Mouse (Mus musculus): ENCODE data around the gene Myh7. TPM values are rescaled to one million over a fixed set of nuclear protein-coding genes. Genes with fewer than 3 reads are reported as not detected.
"Not testable (repeated sequence)": the region's sequence is repeated elsewhere in the genome, so short reads cannot be mapped to it uniquely, and the experiment has no call there.

The Myh7 gene
- polyA plus RNA-seq, 1 experiment: 12.0 TPM

DNA sequence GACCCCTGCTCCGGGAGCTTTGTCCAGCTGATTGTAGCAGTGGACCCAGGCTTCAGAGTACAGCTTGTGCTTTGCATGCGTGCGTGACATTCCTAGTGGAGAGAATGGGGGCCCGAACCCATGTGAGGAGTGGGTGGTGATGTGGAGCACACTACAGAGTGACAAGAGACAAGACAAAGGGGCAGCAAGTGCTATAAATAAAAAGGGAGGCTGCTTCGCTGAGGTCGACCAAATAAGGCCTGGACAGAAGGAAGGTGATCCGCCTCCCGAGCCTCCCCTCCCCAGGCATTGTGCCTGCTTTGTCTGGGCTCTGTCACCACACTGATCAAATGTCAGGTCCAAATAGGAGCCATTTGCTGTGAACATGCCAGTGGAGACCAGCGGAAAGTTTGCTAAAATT is 2.4 kb upstream of the Myh7 start:
- Histone ChIP-seq H3K4me3 (ENCODE audit: insufficient read depth, low read depth, low read length) (no peak overlapping the region), H3K4me1 (ENCODE audit: control insufficient read depth, insufficient read depth, insufficient read length, low read length) (no peaks in the 10 kb centered on the region), H3K27ac (replicated peaks; ENCODE audit: low read depth, low read length) (no peak overlapping the region)

GRCm38 (mm10) chr14:54995457-54996138 is 1.2 kb upstream of the Myh7 start:
- H3K4me1 ChIP-seq (ENCODE audit: control insufficient read depth, insufficient read depth, insufficient read length, low read length): no peaks in the 10 kb centered on the region
- H3K27ac ChIP-seq (replicated peaks; ENCODE audit: low read depth, low read length): no peak overlapping the region
- H3K4me3 ChIP-seq (ENCODE audit: insufficient read depth, low read depth, low read length): no peak overlapping the region

- Histone ChIP-seq H3K27ac (replicated peaks; ENCODE audit: low read depth, low read length) (no peak overlapping the region), H3K4me1 (ENCODE audit: control insufficient read depth, insufficient read depth, insufficient read length, low read length) (no peaks in the 10 kb centered on the region), H3K4me3 (ENCODE audit: insufficient read depth, low read depth, low read length) (no peak overlapping the region)
Measured at GRCm38 (mm10) chr14:54994869-54995186, 402 bp upstream of the Myh7 start.

GRCm38 (mm10) chr14:54993636-54994035 is 790 bp downstream of the Myh7 start:
- no peak overlapping the region for H3K4me3 ChIP-seq (ENCODE audit: insufficient read depth, low read depth, low read length)
- H3K27ac ChIP-seq (replicated peaks; ENCODE audit: low read depth, low read length): no peak overlapping the region
- H3K4me1 ChIP-seq (ENCODE audit: control insufficient read depth, insufficient read depth, insufficient read length, low read length): no peaks in the 10 kb centered on the region

GRCm38 (mm10) chr14:54992196-54992595 is 2.2 kb downstream of the Myh7 start:
- Histone ChIP-seq H3K4me3 (ENCODE audit: insufficient read depth, low read depth, low read length) (no peak overlapping the region), H3K27ac (replicated peaks; ENCODE audit: low read depth, low read length) (no peak overlapping the region), H3K4me1 (ENCODE audit: control insufficient read depth, insufficient read depth, insufficient read length, low read length) (no peaks in the 10 kb centered on the region)

DNA sequence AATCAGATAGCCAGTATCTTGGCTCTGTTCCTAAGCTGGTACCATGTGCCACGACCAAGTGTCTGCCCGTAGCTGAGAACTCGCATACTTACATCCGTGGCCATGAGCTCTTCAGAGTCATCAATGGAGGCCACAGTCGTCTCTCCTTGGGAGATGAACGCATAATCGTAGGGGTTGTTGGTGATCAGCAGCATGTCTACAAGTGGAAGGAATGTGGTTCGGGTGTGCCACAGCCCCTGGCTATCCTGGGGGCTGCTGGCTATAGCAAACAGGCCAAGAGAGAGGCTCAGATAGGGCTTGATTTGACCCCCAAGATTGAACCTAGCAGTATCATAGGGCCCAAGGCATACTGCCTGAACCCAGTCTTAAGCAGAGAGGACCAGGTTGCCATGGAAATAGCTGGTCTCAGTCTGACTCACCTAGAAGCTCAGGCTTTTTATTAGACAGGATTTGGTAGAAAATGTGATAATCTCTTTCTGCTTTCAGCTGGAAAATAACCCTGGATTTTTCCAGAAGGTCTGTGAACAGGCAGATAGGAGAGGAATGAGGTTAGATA is 4.5 kb downstream of the Myh7 start:
- Histone ChIP-seq H3K4me1 (ENCODE audit: control insufficient read depth, insufficient read depth, insufficient read length, low read length) (no peaks in the 10 kb centered on the region), H3K27ac (replicated peaks; ENCODE audit: low read depth, low read length) (no peak overlapping the region), H3K4me3 (ENCODE audit: insufficient read depth, low read depth, low read length) (no peak overlapping the region)

DNA sequence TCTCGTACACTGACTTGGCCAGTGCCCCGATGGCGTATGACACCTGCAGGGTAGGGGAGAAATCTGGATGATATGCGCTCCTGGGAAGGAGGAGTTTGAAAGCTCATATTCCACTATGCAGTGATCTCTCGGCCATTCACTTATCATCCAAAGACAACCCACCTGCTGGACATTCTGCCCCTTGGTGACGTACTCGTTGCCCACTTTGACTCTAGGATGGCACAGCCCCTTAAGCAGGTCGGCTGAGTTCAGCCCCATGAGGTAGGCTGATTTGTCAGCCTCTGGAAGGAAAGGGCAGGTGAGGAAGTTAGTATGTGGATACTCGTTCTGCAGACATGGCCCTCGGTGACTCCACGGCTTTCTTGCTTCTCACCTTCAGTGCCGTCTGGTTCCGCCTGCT is 5.5 kb downstream of the Myh7 start:
- Histone ChIP-seq H3K27ac (replicated peaks; ENCODE audit: low read depth, low read length) (no peak overlapping the region), H3K4me1 (ENCODE audit: control insufficient read depth, insufficient read depth, insufficient read length, low read length) (no peaks in the 10 kb centered on the region), H3K4me3 (ENCODE audit: insufficient read depth, low read depth, low read length) (no peak overlapping the region)

- not testable (repeated sequence) for H3K4me1 ChIP-seq (ENCODE audit: control insufficient read depth, insufficient read depth, insufficient read length, low read length); H3K27ac ChIP-seq (replicated peaks; ENCODE audit: low read depth, low read length); H3K4me3 ChIP-seq (ENCODE audit: insufficient read depth, low read depth, low read length)
Measured at GRCm38 (mm10) chr14:54988350-54988874, 6.0 kb downstream of the Myh7 start.

- Histone ChIP-seq H3K4me3 (ENCODE audit: insufficient read depth, low read depth, low read length) (no peak overlapping the region), H3K4me1 (ENCODE audit: control insufficient read depth, insufficient read depth, insufficient read length, low read length) (no peaks in the 10 kb centered on the region), H3K27ac (replicated peaks; ENCODE audit: low read depth, low read length) (no peak overlapping the region)
Measured at GRCm38 (mm10) chr14:54981934-54982333, 12.5 kb downstream of the Myh7 start.

- H3K4me3 ChIP-seq (ENCODE audit: insufficient read depth, low read depth, low read length): no peak overlapping the region
- H3K27ac ChIP-seq (replicated peaks; ENCODE audit: low read depth, low read length): no peak overlapping the region
- H3K4me1 ChIP-seq (ENCODE audit: control insufficient read depth, insufficient read depth, insufficient read length, low read length): no peaks in the 10 kb centered on the region
Measured at GRCm38 (mm10) chr14:54978664-54979063, 15.8 kb downstream of the Myh7 start.

- no peak within 1 kb of the TSS for H3K4me3 ChIP-seq (ENCODE audit: insufficient read depth, low read depth, low read length)
- H3K4me1 ChIP-seq (ENCODE audit: control insufficient read depth, insufficient read depth, insufficient read length, low read length): no peaks in the 10 kb centered on the region
- no peak within 1 kb of the TSS for H3K27ac ChIP-seq (replicated peaks; ENCODE audit: low read depth, low read length)
Measured at GRCm38 (mm10) chr14:54976633-54977032, 17.8 kb downstream of the Myh7 start, which contains the start of gene Gm17428. Gene Gm17428 (plus strand): TSS chr14:54976933.

DNA sequence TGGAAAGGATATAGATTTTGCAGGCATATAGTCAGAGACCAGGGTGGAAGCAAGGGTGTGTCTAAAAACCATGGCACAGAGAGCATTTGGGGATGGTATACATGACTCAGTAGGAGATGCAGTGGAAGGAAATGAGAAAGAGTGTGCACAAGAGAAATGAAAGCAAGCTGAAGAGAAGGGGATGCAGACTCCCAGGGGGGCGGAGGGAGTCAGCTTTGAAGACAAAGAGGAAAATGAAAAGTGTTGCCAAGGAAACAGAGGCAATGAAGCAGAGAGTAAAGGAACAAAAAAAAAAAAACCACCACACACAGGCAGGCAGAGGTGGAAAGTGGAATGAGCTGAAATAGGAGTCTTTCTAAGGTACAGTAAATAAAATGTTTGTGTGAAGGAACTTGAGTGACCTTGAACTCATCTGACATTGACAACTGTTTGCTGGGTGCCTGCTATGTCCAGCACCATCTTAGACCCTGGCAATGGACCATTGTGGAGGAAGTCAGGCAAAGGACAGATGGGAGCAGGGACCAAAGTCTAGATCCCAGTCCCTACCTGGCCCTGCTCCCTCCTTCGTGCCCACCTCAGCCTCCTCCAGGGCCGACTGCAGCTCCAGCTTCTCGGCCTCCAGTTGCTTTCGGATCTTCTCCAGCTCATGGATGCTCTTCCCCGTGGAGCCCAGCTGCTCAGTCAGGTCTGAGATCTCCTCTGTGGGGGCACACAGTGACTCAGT is 20.2 kb downstream of the Myh7 start:
- H3K4me3 ChIP-seq (ENCODE audit: insufficient read depth, low read depth, low read length): no peak overlapping the region
- no peaks in the 10 kb centered on the region for H3K4me1 ChIP-seq (ENCODE audit: control insufficient read depth, insufficient read depth, insufficient read length, low read length)
- no peak overlapping the region for H3K27ac ChIP-seq (replicated peaks; ENCODE audit: low read depth, low read length)

GRCm38 (mm10) chr14:54972786-54973185 is 21.6 kb downstream of the Myh7 start:
- not testable (repeated sequence) for H3K4me3 ChIP-seq (ENCODE audit: insufficient read depth, low read depth, low read length); H3K27ac ChIP-seq (replicated peaks; ENCODE audit: low read depth, low read length); H3K4me1 ChIP-seq (ENCODE audit: control insufficient read depth, insufficient read depth, insufficient read length, low read length)

- no peak overlapping the region for H3K27ac ChIP-seq (replicated peaks; ENCODE audit: low read depth, low read length)
Measured at GRCm38 (mm10) chr14:54968344-54968743, 26.1 kb downstream of the Myh7 start.

DNA sequence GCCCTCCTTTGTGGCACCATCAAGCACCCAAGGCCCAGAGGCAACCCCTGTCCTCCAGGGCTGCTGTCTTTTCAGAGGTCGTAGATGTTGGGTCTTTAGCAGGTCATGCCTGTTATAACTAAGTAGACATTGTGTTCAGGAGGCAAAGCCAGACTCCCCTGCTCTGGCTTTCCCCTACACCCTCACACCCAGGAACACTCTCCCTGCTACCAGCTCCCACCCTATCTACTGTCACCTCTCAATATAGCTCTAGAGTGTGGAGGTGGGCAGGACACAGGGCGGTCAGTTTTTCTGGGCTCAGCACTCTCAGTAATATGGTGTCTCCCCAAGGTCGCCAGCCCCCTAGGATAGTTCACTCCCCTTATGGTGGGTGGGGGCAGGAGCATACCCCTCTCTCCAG is 26.6 kb downstream of the Myh7 start:
- no peaks in the 10 kb centered on the region for H3K4me1 ChIP-seq (ENCODE audit: control insufficient read depth, insufficient read depth, insufficient read length, low read length)
- H3K27ac ChIP-seq (replicated peaks; ENCODE audit: low read depth, low read length): no peak overlapping the region
- H3K4me3 ChIP-seq (ENCODE audit: insufficient read depth, low read depth, low read length): no peak overlapping the region

More at GRCm38 (mm10) chr14:54968344-54968743, 26.1 kb downstream of the Myh7 start:
- no peak overlapping the region for H3K4me3 ChIP-seq (ENCODE audit: insufficient read depth, low read depth, low read length)
- H3K4me1 ChIP-seq (ENCODE audit: control insufficient read depth, insufficient read depth, insufficient read length, low read length): no peaks in the 10 kb centered on the region

Measured in brown adipose tissue, adult 24 weeks (tissue).